Comparison of ENCODE assay signal across 8 mouse cellular contexts in genomic region chr13:21233732-21234705, GRCm38 (mm10). TPM values are rescaled to one million over a fixed set of nuclear protein-coding genes. Genes with fewer than 3 reads are reported as not detected.
A peak's percentile ranks its signal among the peaks of the same experiment; 100 is the strongest.
DNase-seq lines count a peak whose midpoint lies in the region; ATAC-seq and TF ChIP-seq lines count a peak whose summit lies in the region.

No protein-coding gene starts in this region.

- peaks cover 8% of the 10 kb centered on the region for H3K4me1 ChIP-seq in G1E (ENCODE audit: insufficient read depth, low read depth, low read length)
- peaks cover 3% of the 10 kb centered on the region; the same call in 1 of the 2 replicates for H3K4me1 ChIP-seq in forebrain, embryonic 16.5 days (replicated peaks; ENCODE audit: control insufficient read depth, insufficient read depth, low read length)
- no peaks in the 10 kb centered on the region for H3K4me1 ChIP-seq in lung, adult 2 months (ENCODE audit: control insufficient read depth, insufficient read depth, low read length)
- peaks cover 11% of the 10 kb centered on the region for H3K4me1 ChIP-seq in neural tube, embryonic 15.5 days

- no peaks in the 10 kb centered on the region for H3K36me3 ChIP-seq in G1E (replicated peaks)
- no peaks in the 10 kb centered on the region for H3K36me3 ChIP-seq in forebrain, embryonic 16.5 days (ENCODE audit: control insufficient read depth, insufficient read depth)
- no peaks in the 10 kb centered on the region for H3K36me3 ChIP-seq in neural tube, embryonic 15.5 days

- H3K9ac ChIP-seq in forebrain, embryonic 16.5 days (replicated peaks; ENCODE audit: low read depth, low read length) = peak overlapping the region; percentile 24
- peak overlapping the region; percentile 46 for H3K9ac ChIP-seq in neural tube, embryonic 15.5 days (replicated peaks)

- peak; percentile 67 for ATAC-seq in G1E (ENCODE audit: extremely low read depth, insufficient number of reproducible peaks, low FRiP score, poor library complexity, severe bottlenecking)
- ATAC-seq in forebrain, embryonic 16.5 days = peak; percentile 98
- peak; percentile 96 for ATAC-seq in neural tube, embryonic 15.5 days (ENCODE audit: low FRiP score)

- no peak for DNase-seq in G1E (ENCODE audit: low spot score)
- DNase-seq in cerebellum, adult 18-20 months = peak; percentile 89 to 90
- DNase-seq in heart, postnatal 36 days = peak; percentile 75 to 82
- DNase-seq in layer of hippocampus, adult 2 months (ENCODE audit: low spot score in 2 of 2) = peak; percentile 89 to 91
- peak; percentile 58 for DNase-seq in lung, adult 2 months
- peak; percentile 79 for DNase-seq in testis, postnatal 10 days (ENCODE audit: low spot score)

- under 1% methylated on average over 43 of the region's 43 CpGs for whole genome bisulfite sequencing in forebrain, embryonic 16.5 days
- WGBS in lung, adult 2 months = 1% methylated on average over 43 of the region's 43 CpGs
- WGBS in neural tube, embryonic 15.5 days = under 1% methylated on average over 43 of the region's 43 CpGs

- TF ChIP-seq CTCF in G1E (IDR thresholded peaks at IDR 0.05; ENCODE audit: low read depth, low read length) = peak; percentile 42; the same call in 1 of the 2 replicates
- peak; percentile 90 for TF ChIP-seq CTCF in layer of hippocampus, adult 2 months (conservative IDR thresholded peaks at IDR 0.05)
- TF ChIP-seq CTCF in lung, adult 2 months (IDR thresholded peaks at IDR 0.05; ENCODE audit: insufficient read depth, low read length) = peak; percentile 74

- H3K9me3 ChIP-seq in G1E (replicated peaks) = peaks cover 3% of the 10 kb centered on the region; the same call in 1 of the 2 replicates
- H3K9me3 ChIP-seq in forebrain, embryonic 16.5 days (ENCODE audit: control insufficient read depth, low read length) = no peaks in the 10 kb centered on the region
- no peaks in the 10 kb centered on the region for H3K9me3 ChIP-seq in neural tube, embryonic 15.5 days (replicated peaks)

- H3K27ac ChIP-seq in forebrain, embryonic 16.5 days (ENCODE audit: low read length) = peak overlapping the region; percentile 31
- no peak overlapping the region; the same call in 1 of the 2 replicates for H3K27ac ChIP-seq in layer of hippocampus, adult 2 months
- peak overlapping the region; percentile 64 for H3K27ac ChIP-seq in neural tube, embryonic 15.5 days (replicated peaks)

- intact Hi-C loops in heart, postnatal 36 days (cut with DNase I) = loop anchor here (1.0 to 2.0 kb wide), 3 partner anchors 17 to 73 kb away; no protein-coding TSS in a partner anchor

- TF ChIP-seq POLR2A in lung, adult 2 months (IDR thresholded peaks at IDR 0.05; ENCODE audit: borderline replicate concordance, extremely low read depth, low read depth, low read length) = no peak

- H3K27me3 ChIP-seq in G1E (ENCODE audit: insufficient read depth, low read length) = peaks cover 3% of the 10 kb centered on the region; the same call in 1 of the 2 replicates
- H3K27me3 ChIP-seq in forebrain, embryonic 16.5 days (replicated peaks; ENCODE audit: control insufficient read depth, insufficient read depth, low read length) = no peaks in the 10 kb centered on the region
- H3K27me3 ChIP-seq in neural tube, embryonic 15.5 days (replicated peaks) = no peaks in the 10 kb centered on the region

- peak overlapping the region; percentile 70 for H3K4me3 ChIP-seq in G1E (ENCODE audit: low read depth, low read length)
- H3K4me3 ChIP-seq in forebrain, embryonic 16.5 days (replicated peaks; ENCODE audit: low read length) = peak overlapping the region; percentile 43
- peak overlapping the region; percentile 70 for H3K4me3 ChIP-seq in layer of hippocampus, adult 2 months
- H3K4me3 ChIP-seq in lung, adult 2 months (replicated peaks; ENCODE audit: extremely low read depth, low read depth, low read length) = peak overlapping the region; percentile 50
- peak overlapping the region; percentile 48 for H3K4me3 ChIP-seq in neural tube, embryonic 15.5 days (replicated peaks)

- H3K4me2 ChIP-seq in forebrain, embryonic 16.5 days (ENCODE audit: low read length) = peak overlapping the region; percentile 52
- H3K4me2 ChIP-seq in neural tube, embryonic 15.5 days = peak overlapping the region; percentile 63

RNA-seq across cellular contexts. Expression of gene Trim27, which starts 54.8 kb away (rescaled TPM):
- total RNA-seq in G1E (2014; fragmentation: Nextera tagmentation) (91.5 and 93.2 TPM in 2 replicates), G1E (2017) (173 and 196 TPM in 2 replicates)
- 139 and 188 TPM in 2 replicates for polyA plus RNA-seq in G1E (2012)
- 89.7 and 96.6 TPM in 2 replicates for polyA plus RNA-seq in forebrain, embryonic 16.5 days (2015; fragmentation: Nextera tagmentation; extraction: Ambion mirVana)
- total RNA-seq in heart, postnatal 36 days (2021) = 10 to 100 TPM; 19.7 to 20.0 TPM
- 10 to 100 TPM; 38.7 to 39.9 TPM for total RNA-seq in layer of hippocampus, adult 2 months (2021)
- polyA plus RNA-seq in lung, adult 2 months (2012; rRNA removed) = 34.8 and 53.5 TPM in 2 replicates
- 76.1 and 94.7 TPM in 2 replicates for polyA plus RNA-seq in neural tube, embryonic 15.5 days (2015; fragmentation: Nextera tagmentation; extraction: Ambion mirVana)

RNA-seq across cellular contexts. Expression of gene Gpx5, which starts 58.5 kb away (rescaled TPM):
- total RNA-seq in G1E (2014; fragmentation: Nextera tagmentation) = not detected in 2 replicates
- 0.11 TPM in 1 of 2 replicates, not detected in the other for total RNA-seq in G1E (2017)
- not detected in 2 replicates for polyA plus RNA-seq in G1E (2012)
- polyA plus RNA-seq in forebrain, embryonic 16.5 days (2015; fragmentation: Nextera tagmentation; extraction: Ambion mirVana) = not detected in 2 replicates
- not detected for total RNA-seq in heart, postnatal 36 days (2021)
- total RNA-seq in layer of hippocampus, adult 2 months (2021) = not detected
- not detected in 2 replicates for polyA plus RNA-seq in lung, adult 2 months (2012; rRNA removed)
- polyA plus RNA-seq in neural tube, embryonic 15.5 days (2015; fragmentation: Nextera tagmentation; extraction: Ambion mirVana) = not detected in 2 replicates
